Mouse (Mus musculus): ENCODE data around the gene Mat2a.
"Not testable (repeated sequence)": the region's sequence is repeated elsewhere in the genome, so short reads cannot be mapped to it uniquely, and the experiment has no call there.

Gene Mat2a

DNA sequence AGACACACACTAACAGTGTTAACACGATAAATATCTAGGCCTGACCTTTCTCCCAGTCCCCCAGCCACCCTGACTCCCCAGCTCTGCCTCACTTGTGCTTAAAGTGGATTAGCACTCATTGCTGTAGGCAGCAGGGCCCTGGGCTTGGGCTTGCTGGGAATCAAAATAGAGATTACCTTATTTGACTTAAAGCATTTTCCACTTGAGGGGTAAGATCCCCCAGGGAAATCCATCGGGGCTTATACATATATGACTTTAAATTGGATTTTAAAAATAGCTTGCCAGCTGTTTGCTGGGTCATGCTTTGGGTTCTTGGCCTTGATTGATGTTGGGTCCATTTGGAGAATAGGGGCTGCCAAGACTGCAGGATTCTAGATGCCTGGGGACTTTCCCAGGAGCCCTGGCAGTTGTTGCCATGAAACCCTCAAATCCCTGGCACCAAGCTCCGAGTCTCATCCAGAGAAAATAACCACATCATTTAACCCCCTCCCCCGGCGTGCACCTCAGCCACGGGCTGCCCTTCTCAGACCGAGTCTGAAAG lies 15.5 kb upstream of the Mat2a start:
- DNase-seq: no peak

DNA sequence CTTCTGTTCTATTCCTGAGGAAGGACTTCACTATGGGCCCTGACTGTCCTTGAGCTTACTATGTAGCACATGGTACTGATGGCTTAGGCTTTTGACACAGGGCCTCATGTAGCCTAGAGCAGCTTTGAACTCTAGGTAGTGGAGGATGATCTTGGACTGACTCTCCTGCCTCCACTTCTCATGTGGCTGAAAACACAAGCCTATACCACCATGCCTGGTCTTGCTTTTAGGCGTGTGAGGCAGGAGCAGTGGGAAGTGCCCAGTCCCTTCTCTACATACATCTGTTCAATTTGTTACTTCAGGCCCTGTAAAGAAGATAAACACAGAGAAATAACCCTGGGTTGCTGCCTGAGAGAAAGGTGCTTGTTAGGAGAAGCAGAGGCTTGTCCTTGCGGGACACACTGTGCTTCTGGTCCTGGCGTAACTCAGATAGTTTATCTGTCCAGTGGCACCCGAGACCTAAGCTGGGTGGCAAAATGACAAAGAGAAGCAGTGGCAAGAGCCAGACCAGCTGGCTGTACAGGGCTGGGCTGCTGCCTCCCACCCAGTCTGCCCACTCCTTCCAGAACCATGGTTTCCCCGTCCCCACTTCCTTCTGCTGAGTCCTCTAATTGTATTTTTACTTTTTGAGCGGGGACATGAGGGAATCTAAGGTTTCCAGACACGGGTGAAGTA lies 14.9 kb upstream of the Mat2a start:
- no peak for DNase-seq

DNA sequence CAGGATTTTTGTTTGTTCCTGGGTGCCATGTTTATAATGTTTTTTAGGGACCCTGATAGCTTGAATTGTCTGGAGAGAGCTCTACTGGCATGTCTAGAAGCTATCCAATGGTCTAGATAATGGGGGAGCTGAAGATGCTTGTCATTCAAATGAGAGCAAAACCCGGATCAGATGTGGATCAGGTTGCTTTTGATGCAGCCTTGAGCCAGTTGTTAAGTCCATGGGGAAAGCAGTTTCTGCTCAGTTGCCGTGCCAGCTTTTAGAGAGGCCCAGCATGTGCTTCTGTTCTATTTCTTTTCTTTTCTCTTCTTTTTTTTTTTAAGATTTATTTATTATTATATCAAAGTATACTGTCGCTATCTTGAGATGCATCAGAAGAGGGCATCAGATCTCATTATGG lies 14.2 kb upstream of the Mat2a start:
- DNase-seq: no peak

- DNase-seq: peak in 1 of 2 experiments; percentile 51
Observed at GRCm38 (mm10) chr6:72452329-72452728, 13.0 kb upstream of the Mat2a start.

GRCm38 (mm10) chr6:72451778-72452177 lies 12.4 kb upstream of the Mat2a start:
- DNase-seq: not testable (repeated sequence)

- DNase-seq: no peak
Observed at GRCm38 (mm10) chr6:72447487-72447886, 8.1 kb upstream of the Mat2a start.

GRCm38 (mm10) chr6:72445011-72445410 lies 5.7 kb upstream of the Mat2a start:
- DNase-seq: no peak

DNA sequence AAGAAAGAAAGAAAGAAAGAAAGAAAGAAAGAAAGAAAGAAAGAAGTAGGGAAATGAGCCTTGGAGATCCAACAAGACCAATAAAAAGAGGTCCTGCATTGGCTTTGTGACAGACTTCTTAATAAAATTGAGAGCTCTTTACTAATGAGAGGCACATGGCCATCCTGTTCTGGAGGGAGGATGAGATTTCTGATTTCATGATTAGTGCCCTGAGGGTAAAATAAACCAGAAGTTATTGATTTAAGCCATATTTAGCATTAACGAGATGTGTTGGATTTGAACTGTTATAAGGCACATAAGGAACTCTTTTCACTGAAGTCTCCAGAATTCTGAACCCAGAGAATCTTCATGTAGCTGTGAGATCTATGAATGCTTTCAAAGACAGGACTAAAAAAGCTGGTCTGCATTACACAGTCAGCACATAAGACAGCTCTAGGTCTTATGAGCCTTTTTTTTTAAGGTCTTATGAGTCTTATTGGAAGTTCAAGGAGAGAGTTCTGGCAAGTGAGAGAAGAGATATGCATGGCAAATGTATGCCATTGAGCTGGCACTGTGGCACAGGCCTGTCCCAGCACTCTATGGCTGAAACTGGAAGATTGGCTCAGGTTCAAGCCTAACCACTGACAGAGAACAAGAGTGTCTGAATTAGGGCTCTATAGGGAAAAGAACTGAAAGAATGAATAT lies 3.7 kb upstream of the Mat2a start:
- DNase-seq: no peak

DNA sequence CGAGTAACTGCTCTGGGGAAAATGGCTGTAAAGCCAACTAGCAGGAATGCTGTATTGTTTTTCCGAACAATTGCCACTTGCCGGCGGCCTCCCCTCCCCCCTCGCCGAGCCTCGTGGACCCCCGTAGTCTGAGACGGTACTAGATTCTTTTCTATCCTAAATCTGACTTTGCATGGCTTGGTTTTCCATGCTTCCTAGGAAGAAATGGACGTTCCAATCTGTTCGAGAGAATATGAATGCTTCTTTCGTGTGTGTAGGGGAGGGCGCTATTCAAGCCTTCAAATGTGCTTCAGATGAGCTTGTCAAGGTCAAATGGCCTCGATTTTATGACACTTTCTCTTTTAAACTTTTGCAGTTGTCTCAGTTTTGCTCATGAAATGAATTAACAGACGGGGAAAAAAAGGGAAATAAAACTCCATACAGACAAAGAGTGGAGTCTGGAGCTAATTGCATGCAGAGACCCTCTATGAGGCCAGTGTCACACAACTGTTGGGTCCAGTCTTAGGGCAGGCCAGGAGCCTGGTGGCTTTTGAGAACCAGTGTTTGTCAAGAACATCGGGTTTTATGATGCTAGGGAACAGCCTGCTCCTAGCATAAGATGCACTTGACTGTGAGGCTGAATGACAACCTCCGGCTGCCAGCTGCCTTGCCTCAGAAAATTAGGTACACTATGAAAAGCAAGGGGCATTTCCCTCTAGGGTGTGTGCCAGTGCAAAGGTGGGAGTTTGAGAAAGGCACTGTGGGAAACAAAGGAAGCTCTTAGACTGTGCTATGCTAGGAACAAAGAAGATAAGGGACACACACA lies 1.0 kb upstream of the Mat2a start:
- peak in 1 of 2 experiments; percentile 36 for DNase-seq

- DNase-seq: peak; percentile 93 to 94
Observed at GRCm38 (mm10) chr6:72438862-72439354, 450 bp downstream of the Mat2a start.

GRCm38 (mm10) chr6:72438226-72438625 lies 1.1 kb downstream of the Mat2a start:
- no peak for DNase-seq

DNA sequence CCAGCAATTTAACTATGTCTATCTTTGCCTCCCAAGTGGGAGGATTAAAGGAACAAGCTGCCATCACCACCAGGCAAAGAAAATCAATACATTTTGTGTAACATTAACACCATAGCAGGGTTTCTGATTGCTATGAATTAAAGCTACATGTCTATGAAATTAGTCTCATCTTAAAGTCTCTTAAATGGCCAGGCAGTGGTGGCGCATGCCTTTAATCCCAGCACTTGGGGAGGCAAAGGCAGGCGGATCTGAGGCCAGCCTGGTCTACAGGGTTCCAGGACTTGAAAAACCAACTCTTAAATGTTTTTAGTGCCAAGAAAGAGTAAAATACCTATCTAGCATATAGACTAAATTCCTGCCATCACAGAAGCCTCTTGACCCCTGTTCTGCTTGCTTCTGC lies 7.2 kb downstream of the Mat2a start:
- DNase-seq: no peak

DNA sequence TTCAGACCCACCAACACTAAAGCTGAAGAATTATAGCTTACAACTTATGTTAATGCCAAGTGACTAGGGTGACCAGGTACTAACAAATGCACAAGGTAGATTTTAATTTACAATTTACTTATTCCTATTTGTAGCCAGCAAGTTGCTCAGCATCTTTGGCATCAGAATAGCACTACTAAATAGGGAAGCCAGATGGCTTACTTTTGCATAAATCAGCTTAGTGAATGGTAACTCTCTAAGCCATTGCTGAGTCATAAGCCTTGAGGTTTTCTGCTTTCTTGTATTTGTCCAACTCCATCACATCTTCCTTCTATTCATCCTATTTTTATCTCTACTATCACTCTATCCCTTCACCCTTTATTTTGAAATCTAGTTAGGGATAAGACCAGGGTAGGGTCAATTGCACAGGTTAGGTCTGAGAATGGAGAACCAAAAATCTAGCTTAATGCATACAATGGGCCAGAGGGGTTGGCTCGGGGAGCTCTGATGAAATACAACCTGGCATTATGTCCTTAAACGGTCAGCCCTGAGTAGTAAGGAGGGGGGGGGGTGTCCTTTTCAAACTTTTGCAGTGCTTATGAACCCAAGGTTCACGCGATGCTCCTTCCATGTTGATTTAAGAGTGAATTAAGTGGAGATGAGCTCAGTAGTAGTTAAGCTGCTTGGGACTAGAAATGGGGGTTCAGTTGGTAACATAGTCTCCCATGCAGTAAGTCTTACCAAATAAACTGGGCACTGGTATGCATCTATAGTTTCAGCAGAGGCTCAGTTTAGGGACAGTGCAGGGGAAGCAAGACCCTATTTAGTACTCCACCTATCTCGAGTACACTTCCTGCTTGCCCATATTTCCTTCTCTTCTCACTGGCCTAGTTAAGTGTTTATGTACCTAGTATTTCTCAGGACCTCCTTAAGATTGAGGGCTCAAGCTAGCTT lies 8.1 kb downstream of the Mat2a start:
- DNase-seq: no peak

DNA sequence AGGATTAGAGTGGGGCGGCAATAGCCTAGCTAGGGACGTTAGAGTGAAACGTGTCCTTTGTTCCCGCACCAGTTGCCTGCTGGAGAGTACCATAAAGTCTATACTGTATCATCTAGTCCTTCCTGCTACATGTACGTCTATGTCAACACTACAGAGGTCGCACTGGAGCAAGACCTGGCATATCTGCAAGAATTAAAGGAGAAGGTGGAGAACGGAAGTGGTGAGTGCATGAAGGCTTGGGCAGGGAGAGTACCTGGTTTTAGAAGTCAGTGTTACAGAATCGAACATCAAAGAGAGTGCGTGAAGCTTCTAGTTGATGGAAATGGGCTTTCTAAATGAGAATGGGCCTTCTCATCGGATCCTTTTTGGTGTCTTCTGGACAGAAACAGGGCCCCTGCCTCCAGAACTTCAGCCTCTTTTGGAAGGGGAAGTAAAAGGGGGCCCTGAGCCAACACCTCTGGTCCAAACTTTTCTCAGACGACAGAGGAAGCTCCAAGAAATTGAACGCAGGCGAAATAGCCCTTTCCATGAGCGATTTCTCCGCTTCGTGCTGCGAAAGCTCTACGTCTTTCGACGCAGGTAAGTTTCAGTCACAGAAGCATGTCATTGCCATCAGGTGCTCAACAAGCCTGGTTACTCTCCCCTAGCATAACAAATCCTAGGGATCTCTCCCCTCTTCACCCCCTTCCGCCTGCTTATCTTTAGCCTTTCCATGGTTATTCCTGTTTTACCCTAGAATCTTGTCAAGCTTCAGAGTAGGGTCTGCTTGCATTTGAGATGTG lies 10.1 kb downstream of the Mat2a start:
- no peak for DNase-seq

GRCm38 (mm10) chr6:72428036-72428435 lies 11.3 kb downstream of the Mat2a start:
- DNase-seq: peak; percentile 81 to 94

- no peak for DNase-seq
Observed at GRCm38 (mm10) chr6:72425646-72426045, 13.7 kb downstream of the Mat2a start.

DNA sequence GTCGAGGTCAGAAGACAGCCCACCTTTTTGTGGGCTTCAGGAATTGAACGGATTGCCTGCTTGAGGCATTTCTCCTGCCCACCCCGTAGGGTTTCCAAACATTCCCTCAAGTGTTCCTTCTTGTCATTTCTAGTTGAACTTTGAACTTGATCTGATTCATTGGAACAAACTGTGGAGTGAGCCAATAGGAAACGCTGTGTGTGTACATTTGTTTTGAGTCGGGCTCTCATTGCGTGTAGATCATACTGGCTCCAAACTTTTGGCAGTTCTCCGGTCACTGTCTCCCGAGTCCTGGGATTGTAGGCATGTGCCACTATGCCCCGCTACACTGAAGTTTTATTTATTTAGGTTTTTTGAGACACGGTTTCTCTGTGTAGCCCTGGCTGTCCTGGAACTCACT lies 18.5 kb downstream of the Mat2a start:
- DNase-seq: no peak

DNA sequence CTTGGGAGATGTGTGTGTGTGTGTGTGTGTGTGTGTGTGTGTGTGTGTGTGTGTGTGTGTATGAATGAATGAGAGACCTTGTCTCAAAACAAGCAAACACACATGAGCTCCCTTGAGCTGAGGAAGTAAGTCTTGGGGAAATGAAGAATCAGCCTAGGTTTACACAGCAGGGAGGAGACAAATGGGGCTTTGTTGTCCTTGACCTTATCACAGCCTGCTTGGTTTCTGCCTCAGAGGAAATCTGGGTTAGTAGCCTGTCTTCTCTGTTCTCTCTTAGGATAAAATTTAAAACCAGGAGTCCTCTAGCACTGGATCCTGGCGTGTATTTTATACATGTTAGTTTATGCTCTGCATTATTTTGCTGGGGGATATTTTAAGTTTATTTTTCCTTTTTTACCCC lies 19.6 kb downstream of the Mat2a start:
- no peak for DNase-seq

DNA sequence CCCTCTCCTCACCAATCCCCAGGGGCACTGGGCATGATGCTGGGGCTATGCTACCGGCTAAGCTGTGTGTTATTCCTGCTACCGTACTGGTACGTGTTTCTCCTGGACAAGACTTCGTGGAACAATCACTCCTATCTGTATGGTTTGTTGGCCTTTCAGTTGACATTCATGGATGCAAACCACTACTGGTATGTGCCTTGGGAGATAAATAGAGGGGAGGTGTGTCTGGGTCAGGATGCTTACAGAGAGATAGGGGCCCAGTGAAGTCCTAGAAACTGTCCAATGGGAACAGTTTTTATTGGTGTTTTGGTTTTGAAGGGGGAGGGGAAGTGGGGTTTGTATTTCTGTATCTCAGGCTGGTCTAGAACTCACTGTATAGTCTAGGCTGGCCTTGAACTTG lies 21.1 kb downstream of the Mat2a start:
- DNase-seq: no peak

GRCm38 (mm10) chr6:72415964-72416772 lies 23.2 kb downstream of the Mat2a start:
- no peak for DNase-seq
